Mouse (Mus musculus) myocyte (in vitro differentiated cells): ENCODE measurements at regions not wholly inside any gene's neighbourhood (a gene's known extent, or its start where the extent isn't known, plus 50 kb on each side); places are given as distances from the start of the nearest gene placed in this dataset.

Experiments
- CEBPB ChIP-seq: IDR thresholded peaks from 2 replicates; pipeline ENCODE4 v1.6.1; 2011; ENCODE audit warnings: mild to moderate bottlenecking, moderate library complexity; ENCODE audit not compliant: poor library complexity, insufficient read depth, severe bottlenecking
- E2F4 ChIP-seq: IDR thresholded peaks from one replicate; pipeline ENCODE4 v1.6.1; 2011; ENCODE audit warnings: mild to moderate bottlenecking, control low read depth, moderate library complexity; ENCODE audit not compliant: insufficient read depth
- MYOD1 ChIP-seq, 3 experiments: IDR thresholded peaks; one replicate each; pipeline ENCODE4 v1.6.1; 2011; ENCODE audit warnings: control low read depth in 2 of 3, low read depth in 2 of 3, mild to moderate bottlenecking in 2 of 3, moderate library complexity in 1 of 3; ENCODE audit not compliant: insufficient read length in 2 of 3, control insufficient read depth in 1 of 3
- POLR2A ChIP-seq: IDR thresholded peaks from one replicate; pipeline ENCODE4 v1.6.1; 2011; ENCODE audit warnings: low read depth, mild to moderate bottlenecking, control low read depth, moderate library complexity; ENCODE audit not compliant: insufficient read length
- TCF12 ChIP-seq: IDR thresholded peaks from one replicate; pipeline ENCODE4 v1.6.1; 2011; ENCODE audit warnings: mild to moderate bottlenecking, control low read depth; ENCODE audit not compliant: poor library complexity, insufficient read depth, severe bottlenecking
- USF1 ChIP-seq: IDR thresholded peaks from one replicate; pipeline ENCODE4 v1.6.1; 2011; ENCODE audit warnings: low read depth, mild to moderate bottlenecking, control low read depth, moderate library complexity

DNA sequence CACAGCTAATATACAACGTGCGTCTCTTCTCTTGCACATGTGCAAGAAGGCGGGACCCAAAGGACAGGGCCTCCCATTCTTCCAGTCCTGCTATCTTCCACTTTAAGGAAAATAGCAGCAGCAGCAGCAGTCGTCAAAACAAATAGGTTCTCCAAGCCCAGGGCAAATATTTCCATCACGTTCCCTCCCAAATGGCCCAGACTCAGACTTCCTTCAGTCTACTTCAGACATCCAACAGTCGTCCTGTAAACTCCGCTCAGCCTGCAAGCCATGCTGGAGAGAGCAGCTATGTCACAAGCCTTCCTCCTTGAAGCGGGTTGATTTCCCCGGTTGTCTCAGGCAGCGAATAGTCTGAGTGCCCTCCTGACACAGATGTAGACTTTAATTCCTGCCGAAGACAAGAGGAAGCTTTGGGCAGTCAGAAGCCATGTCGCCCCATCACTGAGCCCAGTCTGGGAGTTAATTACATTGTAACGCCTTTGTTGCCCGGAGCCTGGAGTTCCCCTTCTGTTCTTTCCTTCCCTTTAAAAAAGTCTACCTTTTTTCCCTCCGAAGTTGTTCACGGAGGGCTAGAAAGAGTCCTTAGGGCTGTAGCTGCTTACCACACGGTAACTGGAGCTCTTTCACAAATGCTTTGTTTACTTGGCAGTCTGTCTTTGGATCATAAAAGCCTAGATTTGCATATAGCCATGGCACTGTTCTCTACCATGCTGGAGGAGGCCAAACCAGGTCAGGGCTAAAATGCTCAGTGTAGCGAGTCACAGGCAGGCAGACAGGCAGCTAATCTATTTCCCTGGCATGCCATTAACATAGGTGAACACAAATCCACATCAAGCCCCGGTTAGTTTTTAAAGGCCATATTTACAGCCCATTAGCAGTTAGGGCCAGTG is 236.7 kb downstream of the Gm10260 start:
- TF ChIP-seq POLR2A (no peak), TCF12 (no peak), E2F4 (no peak), MYOD1 (IDR thresholded peaks at IDR 0.05; ENCODE audit: control insufficient read depth in 1 of 3, insufficient read length in 2 of 3, low read depth in 2 of 3) (no peak), USF1 (no peak), CEBPB (no peak)
